Mouse (Mus musculus): ENCODE results near the gene Zfp534.
"Not testable (repeated sequence)": the region's sequence is repeated elsewhere in the genome, so short reads cannot be mapped to it uniquely, and the experiment has no call there.

- TF ChIP-seq GATA1 (IDR thresholded peaks at IDR 0.05; ENCODE audit: borderline replicate concordance, low read length); CTCF (IDR thresholded peaks at IDR 0.05; ENCODE audit: low read depth, low read length); POLR2AphosphoS5 (IDR thresholded peaks at IDR 0.05; ENCODE audit: insufficient replicate concordance, low read depth, low read length): not testable (repeated sequence)
Measured at GRCm38 (mm10) chr4:147738636-147739369, 36.5 kb upstream of the Zfp534 start.

All from G1E (cell line).